Mouse (Mus musculus) embryonic facial prominence, embryonic 12.5 days (tissue): ENCODE results near the gene Gm438. TPM values are rescaled to one million over a fixed set of nuclear protein-coding genes. Genes with fewer than 3 reads are reported as not detected.
"Not testable (repeated sequence)": the region's sequence is repeated elsewhere in the genome, so short reads cannot be mapped to it uniquely, and the experiment has no call there.

Experiments
- ATAC-seq: fragments of 200-750 bp; cut with Nextera tagmentation; 2 replicates; pipeline ENCODE4 v1.8.0; 2017; ENCODE audit not compliant: insufficient number of reproducible peaks, insufficient read depth, low FRiP score, low TSS enrichment
- H3K27ac ChIP-seq: fragments of 300-500 bp; sonication (generic); 2 replicates; pipeline ENCODE4 v1.5.1; 2016; ENCODE audit warnings: mild to moderate bottlenecking
- H3K27me3 ChIP-seq: fragments of 300-500 bp; sonication (generic); 2 replicates; pipeline ENCODE4 v1.6.1; 2016; ENCODE audit warnings: mild to moderate bottlenecking, moderate library complexity
- H3K36me3 ChIP-seq: fragments of 300-500 bp; sonication (generic); 2 replicates; pipeline ENCODE4 v1.6.1; 2016; ENCODE audit warnings: mild to moderate bottlenecking
- H3K4me1 ChIP-seq: fragments of 300-500 bp; sonication (generic); 2 replicates; pipeline ENCODE4 v1.6.1; 2016
- H3K4me2 ChIP-seq: fragments of 300-500 bp; sonication (generic); replicated peaks from 2 replicates; pipeline ENCODE4 v1.6.1; 2016; ENCODE audit warnings: mild to moderate bottlenecking, moderate library complexity
- H3K4me3 ChIP-seq: fragments of 300-500 bp; sonication (generic); 2 replicates; pipeline ENCODE4 v1.5.1; 2016; ENCODE audit warnings: mild to moderate bottlenecking
- H3K9ac ChIP-seq: fragments of 300-500 bp; sonication (generic); 2 replicates; pipeline ENCODE4 v1.6.1; 2016; ENCODE audit warnings: mild to moderate bottlenecking, moderate library complexity
- H3K9me3 ChIP-seq: fragments of 300-500 bp; sonication (generic); 2 replicates; pipeline ENCODE4 v1.6.1; 2016; ENCODE audit warnings: mild to moderate bottlenecking, moderate library complexity
- WGBS: fragments of 180-500 bp; shearing (Covaris S2); methylation state at CpG from one replicate; pipeline ENCODE4 v1.1.7; 2016; 5-methylcytosine and 5-hydroxymethylcytosine counted together
- polyA plus RNA-seq: library from polyadenylated mRNA; unstranded; fragments of >200 nt; fragmentation: Nextera tagmentation; extraction: Ambion mirVana; gene quantifications from 2 replicates; pipeline ENCODE4 v1.2.1, GENCODE M21; 2016

Gene Gm438
- polyA plus RNA-seq, result not detected in 2 replicates

- Histone ChIP-seq H3K27me3 (no peaks in the 10 kb centered on the region), H3K36me3 (no peaks in the 10 kb centered on the region), H3K27ac (no peak within 1 kb of the TSS), H3K4me2 (no peak within 1 kb of the TSS), H3K4me1 (no peaks in the 10 kb centered on the region), H3K9me3 (no peaks in the 10 kb centered on the region), H3K4me3 (no peak within 1 kb of the TSS), H3K9ac (no peak within 1 kb of the TSS)
- no peak for ATAC-seq
These were observed at the start of gene Gm438 for GRCm38 (mm10) chr4:144786483-144786882. Gene Gm438 (minus strand): TSS chr4:144786583.

GRCm38 (mm10) chr4:144824706-144825105 lies 38.3 kb upstream of the Gm438 start:
- no peak for ATAC-seq
- Histone ChIP-seq H3K9me3 (no peaks in the 10 kb centered on the region), H3K36me3 (no peaks in the 10 kb centered on the region), H3K4me1 (no peaks in the 10 kb centered on the region), H3K4me3 (no peak overlapping the region), H3K27me3 (no peaks in the 10 kb centered on the region), H3K4me2 (no peak overlapping the region), H3K9ac (no peak overlapping the region), H3K27ac (no peak overlapping the region)
- WGBS, result 90% methylated on average over 2 of the region's 2 CpGs

- H3K9ac ChIP-seq, result no peak overlapping the region
- no peaks in the 10 kb centered on the region for H3K9me3 ChIP-seq
- H3K27ac ChIP-seq, result no peak overlapping the region
- H3K27me3 ChIP-seq, result no peaks in the 10 kb centered on the region
- no peaks in the 10 kb centered on the region for H3K36me3 ChIP-seq
- ATAC-seq, result no peak
- no peak overlapping the region for H3K4me3 ChIP-seq
- 90% methylated on average over 2 of the region's 2 CpGs for WGBS
- H3K4me2 ChIP-seq, result no peak overlapping the region
- H3K4me1 ChIP-seq, result no peaks in the 10 kb centered on the region
These were observed 37.6 kb upstream of the Gm438 start for GRCm38 (mm10) chr4:144823996-144824395.

- not testable (repeated sequence) for H3K4me2 ChIP-seq, H3K9me3 ChIP-seq, H3K27me3 ChIP-seq, H3K27ac ChIP-seq, H3K4me3 ChIP-seq, H3K4me1 ChIP-seq, H3K9ac ChIP-seq, ATAC-seq, H3K36me3 ChIP-seq
- whole genome bisulfite sequencing, result 40% methylated on average over 5 of the region's 5 CpGs
These were observed 20.8 kb upstream of the Gm438 start for GRCm38 (mm10) chr4:144807135-144807534.

GRCm38 (mm10) chr4:144803633-144804032 lies 17.2 kb upstream of the Gm438 start:
- H3K4me3 ChIP-seq, result no peak overlapping the region
- no peak overlapping the region for H3K4me2 ChIP-seq
- H3K27ac ChIP-seq, result no peak overlapping the region
- WGBS, result 80% methylated on average over 3 of the region's 3 CpGs
- H3K36me3 ChIP-seq, result no peaks in the 10 kb centered on the region
- no peaks in the 10 kb centered on the region for H3K27me3 ChIP-seq
- no peak for ATAC-seq
- no peak overlapping the region for H3K9ac ChIP-seq
- H3K4me1 ChIP-seq, result no peaks in the 10 kb centered on the region
- H3K9me3 ChIP-seq, result no peaks in the 10 kb centered on the region

- WGBS, result 50% methylated on average over 1 of the region's 1 CpGs
- Histone ChIP-seq H3K9ac (no peak overlapping the region), H3K4me1 (no peaks in the 10 kb centered on the region), H3K4me3 (no peak overlapping the region), H3K27ac (no peak overlapping the region), H3K36me3 (no peaks in the 10 kb centered on the region), H3K9me3 (no peaks in the 10 kb centered on the region), H3K4me2 (no peak overlapping the region), H3K27me3 (no peaks in the 10 kb centered on the region)
- no peak for ATAC-seq
These were observed 3.8 kb upstream of the Gm438 start for GRCm38 (mm10) chr4:144790141-144790540.

GRCm38 (mm10) chr4:144782476-144783197 lies 3.7 kb downstream of the Gm438 start:
- ATAC-seq, result no peak
- Histone ChIP-seq H3K27me3 (no peaks in the 10 kb centered on the region), H3K27ac (no peak overlapping the region), H3K4me3 (no peak overlapping the region), H3K36me3 (no peaks in the 10 kb centered on the region), H3K9ac (no peak overlapping the region), H3K4me2 (no peak overlapping the region), H3K4me1 (no peaks in the 10 kb centered on the region), H3K9me3 (no peaks in the 10 kb centered on the region)
- 77% methylated on average over 3 of the region's 3 CpGs for WGBS

GRCm38 (mm10) chr4:144765722-144766121 lies 20.7 kb downstream of the Gm438 start:
- H3K27me3 ChIP-seq, result no peaks in the 10 kb centered on the region
- no peaks in the 10 kb centered on the region for H3K9me3 ChIP-seq
- H3K4me1 ChIP-seq, result no peaks in the 10 kb centered on the region
- H3K4me3 ChIP-seq, result no peak overlapping the region
- H3K9ac ChIP-seq, result no peak overlapping the region
- ATAC-seq, result no peak
- H3K27ac ChIP-seq, result no peak overlapping the region
- 37% methylated on average over 2 of the region's 2 CpGs for WGBS
- H3K4me2 ChIP-seq, result no peak overlapping the region
- no peaks in the 10 kb centered on the region for H3K36me3 ChIP-seq

GRCm38 (mm10) chr4:144749139-144749538 lies 37.2 kb downstream of the Gm438 start:
- no peak overlapping the region for H3K4me3 ChIP-seq
- H3K4me1 ChIP-seq, result no peaks in the 10 kb centered on the region
- no peak overlapping the region for H3K4me2 ChIP-seq
- ATAC-seq, result no peak
- no peak overlapping the region for H3K9ac ChIP-seq
- no peaks in the 10 kb centered on the region for H3K27me3 ChIP-seq
- WGBS, result 56% methylated on average over 1 of the region's 1 CpGs
- no peaks in the 10 kb centered on the region for H3K9me3 ChIP-seq
- no peaks in the 10 kb centered on the region for H3K36me3 ChIP-seq
- H3K27ac ChIP-seq, result no peak overlapping the region

Other genes with a start within 250 kb of the Gm438 start
- gene Gm13124, start 221.4 kb downstream of the Gm438 start, polyA plus RNA-seq, result not detected in 2 replicates
- not detected in 2 replicates for gene Aadacl4, start 172.9 kb downstream of the Gm438 start, polyA plus RNA-seq
- not detected in 2 replicates for gene Gm436, start 100.2 kb downstream of the Gm438 start, polyA plus RNA-seq
- not detected in 2 replicates for gene Gm13178, start 65.2 kb downstream of the Gm438 start, polyA plus RNA-seq
- 52.2 and 56.7 TPM in 2 replicates for gene Dhrs3, start 106.2 kb upstream of the Gm438 start, polyA plus RNA-seq